Mouse (Mus musculus): ENCODE results near the gene Pxk.

Gene Pxk

GRCm38 (mm10) chr14:8097978-8098686 lies at the start of gene Pxk:
Gene Pxk (plus strand): TSS chr14:8098211.
- DNase-seq (ENCODE audit: low spot score): peak; percentile 92

GRCm38 (mm10) chr14:8049334-8049733 lies 48.7 kb upstream of the Pxk start:
- DNase-seq (ENCODE audit: low spot score): no peak

DNA sequence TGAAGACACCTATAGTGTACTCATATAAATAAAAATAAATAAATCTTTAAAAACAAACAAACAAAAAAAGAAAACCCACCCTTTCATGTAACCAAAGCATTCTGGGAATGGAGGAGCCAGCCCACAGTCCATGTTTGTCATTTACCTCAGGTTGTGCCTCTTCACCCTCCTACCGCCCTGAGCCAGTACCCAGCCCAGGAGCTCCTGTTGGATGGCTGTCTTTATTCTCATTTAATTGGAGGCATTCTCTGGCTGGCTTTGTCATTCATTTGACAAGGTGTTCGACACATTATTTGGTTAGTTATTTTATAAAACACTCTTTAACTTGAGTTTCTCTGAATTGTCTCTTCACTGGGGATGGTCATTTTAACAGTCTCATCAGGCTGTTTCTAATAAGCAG lies 46.1 kb upstream of the Pxk start:
- no peak for DNase-seq (ENCODE audit: low spot score)

GRCm38 (mm10) chr14:8052661-8053060 lies 45.4 kb upstream of the Pxk start:
- no peak for DNase-seq (ENCODE audit: low spot score)

GRCm38 (mm10) chr14:8054310-8055102 lies 43.5 kb upstream of the Pxk start:
- DNase-seq (ENCODE audit: low spot score): no peak

DNA sequence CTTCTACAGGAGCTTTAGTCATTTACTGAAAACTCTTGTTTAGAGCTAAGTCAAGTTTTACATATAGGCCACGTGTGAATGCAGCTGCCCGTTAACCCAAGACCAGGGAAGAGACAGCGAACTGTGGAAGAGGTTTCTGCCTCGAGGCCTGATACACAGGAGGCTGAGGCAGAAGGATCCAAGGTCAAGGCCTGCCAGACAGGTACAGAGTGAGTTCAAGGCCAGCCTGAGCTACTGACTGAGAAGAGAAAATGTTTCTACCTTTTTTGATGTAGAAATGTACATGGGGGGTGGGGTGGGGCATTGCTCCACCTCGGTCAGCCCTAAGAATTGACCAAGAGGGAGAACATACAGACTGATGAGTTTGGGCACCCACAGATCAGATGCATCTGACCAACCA lies 41.9 kb upstream of the Pxk start:
- DNase-seq (ENCODE audit: low spot score): no peak

DNA sequence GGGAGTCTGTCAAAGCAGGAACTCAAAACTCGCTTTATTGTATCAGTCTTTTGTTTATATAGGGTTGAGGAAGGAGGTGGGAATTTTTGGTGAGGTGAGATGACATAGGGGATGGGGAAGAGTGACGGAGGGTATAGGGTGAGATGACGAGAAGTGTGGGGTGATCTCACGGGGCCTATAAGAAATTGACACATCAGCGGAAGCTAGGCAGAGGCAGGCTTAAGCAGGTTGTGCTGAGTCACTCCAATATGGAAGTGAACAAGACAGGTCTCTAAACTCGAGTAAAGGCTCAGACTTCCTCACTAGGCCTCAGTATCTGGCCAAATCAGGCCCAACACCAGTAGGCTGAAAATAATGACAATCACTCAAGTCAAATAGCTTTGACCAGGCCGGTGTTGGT lies 38.1 kb upstream of the Pxk start:
- no peak for DNase-seq (ENCODE audit: low spot score)

GRCm38 (mm10) chr14:8062076-8062475 lies 35.9 kb upstream of the Pxk start:
- DNase-seq (ENCODE audit: low spot score): no peak

GRCm38 (mm10) chr14:8062537-8063301 lies 35.3 kb upstream of the Pxk start:
- no peak for DNase-seq (ENCODE audit: low spot score)

GRCm38 (mm10) chr14:8063835-8064785 lies 33.9 kb upstream of the Pxk start:
- DNase-seq (ENCODE audit: low spot score): no peak

DNA sequence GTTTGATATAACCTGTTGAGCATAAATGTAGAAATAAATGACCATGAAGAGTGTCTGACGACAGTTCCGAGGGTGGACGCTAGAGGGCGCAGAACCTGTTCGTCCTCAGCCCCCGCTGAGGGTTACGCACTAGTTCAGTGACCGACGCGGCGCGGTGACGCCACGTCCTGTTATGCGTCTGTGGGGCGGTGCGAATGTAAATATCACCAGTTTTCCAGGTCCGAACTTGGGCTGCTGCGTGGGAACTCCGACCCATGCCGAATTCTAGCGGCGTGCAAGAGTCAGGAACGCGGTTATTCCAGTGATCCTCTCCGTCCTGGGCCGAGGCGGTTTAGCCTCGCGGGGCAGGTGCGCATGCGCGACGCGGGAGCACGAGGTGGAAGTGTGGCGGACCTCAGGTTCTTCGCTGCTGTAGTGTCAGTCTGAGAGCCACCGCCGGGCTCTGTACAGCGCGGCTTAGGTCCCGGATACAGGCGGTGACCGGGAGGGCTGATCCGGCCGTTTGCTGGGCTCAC lies 17.8 kb upstream of the Pxk start, which contains the start of gene Rpp14:
Gene Rpp14 (plus strand): TSS at position 203 of the 515 bp plus-strand sequence.
- DNase-seq (ENCODE audit: low spot score): peak; percentile 92

GRCm38 (mm10) chr14:8080718-8081117 lies 17.3 kb upstream of the Pxk start:
- no peak for DNase-seq (ENCODE audit: low spot score)

DNA sequence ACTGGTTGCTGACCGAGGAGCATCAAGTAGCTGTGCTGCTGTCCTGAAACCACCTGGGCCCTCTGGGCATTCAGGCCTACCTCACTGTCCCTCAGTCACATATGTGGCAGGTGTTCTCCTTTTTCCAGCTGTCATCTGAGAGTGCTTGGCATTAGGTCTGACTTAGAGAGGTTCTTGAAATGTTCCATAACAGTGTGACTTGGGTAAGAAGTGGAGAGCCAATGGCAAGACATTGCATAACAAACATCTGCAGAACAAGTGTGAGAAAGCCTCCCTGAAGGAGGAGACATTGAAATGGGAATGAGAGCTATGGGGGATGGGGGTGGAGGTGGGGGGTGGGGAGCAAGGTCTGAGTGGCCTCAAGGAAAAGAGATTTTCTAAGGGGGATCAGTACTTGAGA lies 15.1 kb upstream of the Pxk start:
- DNase-seq (ENCODE audit: low spot score): no peak

GRCm38 (mm10) chr14:8089016-8089415 lies 9.0 kb upstream of the Pxk start:
- DNase-seq (ENCODE audit: low spot score): no peak

DNA sequence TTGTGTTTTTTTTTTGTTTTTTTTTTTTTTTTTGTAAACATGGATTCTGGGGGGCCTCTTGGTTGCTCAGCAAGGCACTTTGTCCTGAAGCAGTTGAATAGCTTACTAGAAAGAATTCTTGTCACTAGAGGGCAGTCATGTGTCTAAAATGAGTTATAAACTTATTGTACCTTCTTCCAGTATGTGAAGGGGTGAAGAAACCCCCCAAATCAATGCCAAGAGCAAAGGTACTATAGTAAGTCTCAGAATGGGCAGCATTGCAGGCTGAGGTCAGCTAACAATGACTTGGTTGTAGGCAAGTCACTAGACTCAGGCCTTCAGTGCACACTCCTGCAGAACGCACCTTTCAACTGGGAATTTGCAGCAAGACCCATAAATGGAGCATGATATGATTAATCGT lies 5.4 kb upstream of the Pxk start:
- DNase-seq (ENCODE audit: low spot score): no peak

GRCm38 (mm10) chr14:8093427-8093826 lies 4.6 kb upstream of the Pxk start:
- peak; percentile 42 for DNase-seq (ENCODE audit: low spot score)

DNA sequence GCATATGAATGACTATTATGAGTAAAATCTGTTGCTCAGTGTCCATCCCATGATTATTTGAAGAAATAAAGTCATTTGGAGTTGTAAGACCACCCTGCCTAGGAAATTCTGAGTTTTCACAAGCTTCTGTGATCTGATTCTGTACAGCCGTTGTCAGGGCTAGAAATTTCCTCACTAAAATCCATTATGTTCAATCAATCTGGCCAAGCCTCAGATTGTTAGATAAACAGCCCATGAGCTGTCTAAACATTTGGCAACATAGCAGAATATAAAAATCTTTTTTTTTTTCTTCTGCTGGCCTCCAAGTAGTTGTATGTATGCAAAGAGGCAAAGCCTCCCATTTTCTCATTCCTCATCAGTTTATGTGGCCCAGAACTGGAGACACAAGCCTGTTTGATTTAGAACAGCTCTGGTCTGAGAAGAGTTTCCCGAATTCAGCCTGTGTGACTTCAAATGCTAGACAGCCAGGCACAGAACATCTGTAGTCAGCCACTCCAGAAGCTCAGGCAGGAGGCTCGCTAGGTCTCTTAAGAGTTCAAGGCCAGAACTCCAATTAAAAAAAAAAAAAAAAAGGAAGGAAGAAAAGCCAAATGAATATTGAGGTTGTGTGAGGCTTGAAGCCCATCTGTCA lies 3.0 kb upstream of the Pxk start:
- no peak for DNase-seq (ENCODE audit: low spot score)

- no peak for DNase-seq (ENCODE audit: low spot score)
These were observed 2.5 kb upstream of the Pxk start for GRCm38 (mm10) chr14:8095562-8095950.

DNA sequence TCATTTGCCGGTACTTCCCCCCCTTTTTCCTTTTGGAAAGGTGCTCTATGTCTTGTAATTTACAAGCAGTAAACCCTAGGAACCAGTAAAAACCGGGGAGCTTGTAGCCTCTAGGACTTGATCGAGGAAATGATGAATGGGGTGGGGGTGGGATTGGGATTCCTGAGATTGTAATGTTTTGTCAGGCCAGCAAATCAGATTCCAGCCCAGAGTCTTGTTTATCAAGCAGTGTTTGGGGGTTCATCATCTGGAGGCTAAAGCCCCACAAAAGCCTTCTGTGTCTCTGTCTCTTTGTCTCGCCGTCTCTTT lies 630 bp downstream of the Pxk start:
- DNase-seq (ENCODE audit: low spot score): no peak

DNA sequence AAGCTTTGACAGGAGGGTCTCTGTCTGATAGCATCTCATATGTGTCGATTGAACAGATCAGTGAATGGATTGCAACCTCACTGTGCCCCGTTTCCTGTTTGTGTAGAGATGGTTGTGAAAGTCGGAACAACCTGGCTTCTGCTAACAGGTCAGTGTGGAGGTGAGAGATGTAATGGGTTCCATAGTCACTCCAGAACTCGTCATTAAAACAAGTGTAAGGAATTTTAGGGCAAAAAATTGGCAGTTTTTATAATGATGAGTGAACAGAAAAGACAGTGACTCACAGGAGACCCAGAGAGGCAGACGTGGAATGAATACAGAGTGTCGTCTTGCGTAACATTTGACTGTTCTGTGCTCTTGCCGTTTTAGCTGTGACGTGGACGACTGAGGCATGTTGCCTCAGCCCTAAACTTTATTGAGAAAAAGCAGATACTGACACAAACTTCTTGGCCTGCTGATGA lies 1.6 kb downstream of the Pxk start:
- DNase-seq (ENCODE audit: low spot score): no peak

- no peak for DNase-seq (ENCODE audit: low spot score)
These were observed 3.9 kb downstream of the Pxk start for GRCm38 (mm10) chr14:8101886-8102285.
